Mouse (Mus musculus) liver, embryonic 11.5 days (tissue): Measurements from ENCODE around the gene Ciao2a. TPM values are rescaled to one million over a fixed set of nuclear protein-coding genes. Genes with fewer than 3 reads are reported as not detected.

ENCODE experiments used
- ATAC-seq: fragments of 200-750 bp; cut with Nextera tagmentation; replicated peaks from 2 replicates; pipeline ENCODE4 v1.8.0; 2017; ENCODE audit warnings: moderate number of reproducible peaks, mild to moderate bottlenecking, moderate TSS enrichment, moderate library complexity; ENCODE audit not compliant: low FRiP score
- DNase-seq: peaks from one replicate; pipeline ENCODE4 v3.0.0-alpha.2; 2017; ENCODE audit warnings: low spot score
- H3K27ac ChIP-seq: fragments of 300-500 bp; sonication (generic); 2 replicates; pipeline ENCODE4 v1.5.1; 2014; ENCODE audit warnings: mild to moderate bottlenecking, low read depth, low read length, control low read depth
- H3K27me3 ChIP-seq: fragments of 300-500 bp; sonication (generic); replicated peaks from 2 replicates; pipeline ENCODE4 v1.6.1; 2014; ENCODE audit warnings: low read length, mixed read lengths; ENCODE audit not compliant: control insufficient read depth, insufficient read depth
- H3K36me3 ChIP-seq: fragments of 300-500 bp; sonication (generic); 2 replicates; pipeline ENCODE4 v1.6.1; 2014; ENCODE audit warnings: mild to moderate bottlenecking, low read length, moderate library complexity, mixed read lengths; ENCODE audit not compliant: control insufficient read depth, insufficient read depth
- H3K4me1 ChIP-seq: fragments of 300-500 bp; sonication (generic); replicated peaks from 2 replicates; pipeline ENCODE4 v1.6.1; 2014; ENCODE audit warnings: low read length, mixed read lengths; ENCODE audit not compliant: control insufficient read depth, insufficient read depth
- H3K4me2 ChIP-seq: fragments of 300-500 bp; sonication (generic); 2 replicates; pipeline ENCODE4 v1.6.1; 2014; ENCODE audit warnings: mild to moderate bottlenecking, control low read depth, moderate library complexity
- H3K4me3 ChIP-seq: fragments of 300-500 bp; sonication (generic); 2 replicates; pipeline ENCODE4 v1.5.1; 2014; ENCODE audit warnings: low read depth, low read length, control low read depth
- H3K9ac ChIP-seq: fragments of 300-500 bp; sonication (generic); 2 replicates; pipeline ENCODE4 v1.6.1; 2014; ENCODE audit warnings: low read depth, low read length, control low read depth
- H3K9me3 ChIP-seq: fragments of 300-500 bp; sonication (generic); 2 replicates; pipeline ENCODE4 v1.6.1; 2016; ENCODE audit warnings: low read length, inconsistent platforms, mixed read lengths; ENCODE audit not compliant: control insufficient read depth
- WGBS: fragments of 180-500 bp; shearing (Covaris S2); extraction: QIAGEN DNeasy Blood & Tissue Kit; methylation state at CpG from one replicate; pipeline ENCODE4 v1.1.7; 2014; 5-methylcytosine and 5-hydroxymethylcytosine counted together
- polyA plus RNA-seq: library from polyadenylated mRNA; unstranded; fragments of >200 nt; fragmentation: Nextera tagmentation; extraction: Ambion mirVana; gene quantifications from 2 replicates; pipeline ENCODE4 v1.2.1, GENCODE M21; 2014

The Ciao2a gene
- polyA plus RNA-seq, 1 experiment from 2014 or later, result 256 TPM

DNA sequence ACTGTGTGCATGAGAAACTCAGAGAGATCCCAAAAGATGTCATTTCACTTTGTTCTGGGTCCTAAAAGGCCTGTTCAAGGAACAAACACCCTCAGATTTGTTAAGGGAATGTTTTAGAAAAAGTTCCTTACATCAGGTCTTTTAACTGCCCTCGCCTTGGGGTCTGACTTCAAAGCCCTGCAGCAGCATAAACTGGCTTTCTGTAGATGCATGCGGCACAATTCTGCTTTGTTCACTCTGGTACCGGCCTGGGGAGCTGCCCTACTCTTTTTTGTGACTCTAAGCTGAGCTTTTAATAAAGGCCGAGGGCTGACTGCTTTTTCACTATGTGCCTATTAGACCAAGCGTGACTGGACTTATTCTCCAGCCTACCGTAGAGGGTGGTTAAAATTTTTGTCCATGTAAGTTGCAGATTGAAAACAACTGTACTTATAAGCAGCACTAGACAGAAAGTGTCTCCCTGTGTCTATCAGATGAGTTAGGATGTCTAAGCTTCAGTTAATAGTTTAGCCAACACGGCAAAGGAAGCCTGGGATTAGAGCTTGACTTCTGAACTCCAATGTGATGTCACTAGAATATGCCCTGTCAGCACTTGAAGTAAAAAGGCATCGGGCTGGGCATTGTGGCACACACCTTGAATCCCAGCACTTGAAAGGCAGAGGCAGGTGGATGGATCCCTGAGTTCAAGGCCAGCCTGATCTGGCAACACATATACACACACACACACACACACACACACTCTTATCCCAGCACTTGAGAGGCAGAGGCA lies 15.6 kb upstream of the Ciao2a start:
- no peak for DNase-seq
- Histone ChIP-seq H3K36me3 (peaks cover 10% of the 10 kb centered on the region; the same call in 1 of the 2 replicates), H3K9ac (no peak overlapping the region), H3K9me3 (no peaks in the 10 kb centered on the region), H3K4me1 (peaks cover 3% of the 10 kb centered on the region; the same call in 1 of the 2 replicates), H3K27ac (no peak overlapping the region), H3K4me2 (no peak overlapping the region), H3K27me3 (no peaks in the 10 kb centered on the region), H3K4me3 (no peak overlapping the region)
- WGBS, result 87% methylated on average over 8 of the region's 8 CpGs
- no peak for ATAC-seq

GRCm38 (mm10) chr9:66114341-66114740 lies 12.1 kb upstream of the Ciao2a start:
- no peak overlapping the region for H3K9ac ChIP-seq
- H3K4me1 ChIP-seq, result peaks cover 8% of the 10 kb centered on the region; the same call in 1 of the 2 replicates
- H3K9me3 ChIP-seq, result no peaks in the 10 kb centered on the region
- ATAC-seq (no peak), DNase-seq (no peak)
- no peak overlapping the region for H3K4me3 ChIP-seq
- H3K27me3 ChIP-seq, result no peaks in the 10 kb centered on the region
- H3K27ac ChIP-seq, result no peak overlapping the region
- WGBS, result 57% methylated on average over 3 of the region's 3 CpGs
- no peak overlapping the region for H3K4me2 ChIP-seq
- peaks cover 7% of the 10 kb centered on the region; the same call in 1 of the 2 replicates for H3K36me3 ChIP-seq

GRCm38 (mm10) chr9:66116890-66117289 lies 9.5 kb upstream of the Ciao2a start:
- WGBS, result 76% methylated on average over 8 of the region's 8 CpGs

GRCm38 (mm10) chr9:66119498-66119897 lies 6.9 kb upstream of the Ciao2a start:
- Histone ChIP-seq H3K4me1 (peaks cover 30% of the 10 kb centered on the region), H3K4me2 (peak overlapping the region; percentile 36; the same call in 1 of the 2 replicates), H3K27ac (peak overlapping the region; percentile 54; the same call in 1 of the 2 replicates), H3K9ac (no peak overlapping the region), H3K9me3 (no peaks in the 10 kb centered on the region), H3K36me3 (peaks cover 3% of the 10 kb centered on the region; the same call in 1 of the 2 replicates), H3K27me3 (no peaks in the 10 kb centered on the region), H3K4me3 (no peak overlapping the region)
- no peak for DNase-seq
- WGBS, result 80% methylated on average over 2 of the region's 2 CpGs
- no peak for ATAC-seq

More at GRCm38 (mm10) chr9:66116890-66117289, 9.5 kb upstream of the Ciao2a start:
- H3K4me3 ChIP-seq, result no peak overlapping the region
- H3K9ac ChIP-seq, result no peak overlapping the region
- no peak for DNase-seq
- no peaks in the 10 kb centered on the region for H3K9me3 ChIP-seq
- no peaks in the 10 kb centered on the region for H3K27me3 ChIP-seq
- H3K4me2 ChIP-seq, result no peak overlapping the region
- ATAC-seq, result no peak
- peaks cover 4% of the 10 kb centered on the region; the same call in 1 of the 2 replicates for H3K36me3 ChIP-seq
- no peak overlapping the region for H3K27ac ChIP-seq
- H3K4me1 ChIP-seq, result peaks cover 13% of the 10 kb centered on the region

DNA sequence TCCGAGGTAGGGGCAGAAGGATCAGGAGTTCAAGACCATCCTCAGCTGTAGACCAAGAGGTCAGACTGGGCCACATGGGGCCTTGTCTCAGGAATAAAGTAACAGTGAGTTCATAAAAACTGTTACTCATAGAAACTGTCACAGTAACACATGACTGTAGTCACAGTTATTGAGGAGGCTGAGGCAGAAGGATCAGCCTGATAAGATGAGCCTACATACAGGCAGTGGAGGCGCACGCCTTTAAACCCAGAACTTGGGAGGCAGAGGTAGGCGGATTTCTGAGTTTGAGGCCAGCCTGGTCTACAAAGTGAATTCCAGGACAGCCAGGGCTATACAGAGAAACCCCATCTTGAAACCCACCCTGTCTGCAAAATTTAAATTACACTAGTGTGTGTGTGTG lies 6.3 kb upstream of the Ciao2a start:
- ATAC-seq (peak; percentile 52), DNase-seq (no peak)
- peak overlapping the region; percentile 54; the same call in 1 of the 2 replicates for H3K27ac ChIP-seq

DNA sequence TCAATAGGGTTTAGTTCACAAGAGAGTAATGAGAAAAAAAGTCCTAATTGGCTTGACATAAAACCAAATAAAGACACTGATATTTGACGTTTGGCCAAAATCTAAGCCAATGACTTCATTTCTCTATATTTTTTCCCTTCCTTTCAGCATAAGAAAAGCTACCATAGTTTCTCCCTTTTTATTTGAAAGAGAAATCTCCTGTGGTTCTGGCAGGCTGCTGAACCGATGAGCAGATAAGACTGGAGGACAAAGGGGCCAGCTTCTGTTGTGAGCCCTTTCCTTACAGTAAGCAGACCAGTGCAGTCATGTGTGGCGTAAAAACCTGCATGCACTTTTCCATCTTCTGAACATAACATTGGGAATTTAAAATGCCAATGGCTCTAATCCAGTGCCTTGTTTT lies 5.5 kb upstream of the Ciao2a start:
- Histone ChIP-seq H3K36me3 (no peaks in the 10 kb centered on the region; the same call in 1 of the 2 replicates), H3K4me2 (no peak overlapping the region), H3K9ac (no peak overlapping the region), H3K9me3 (no peaks in the 10 kb centered on the region), H3K4me1 (peaks cover 40% of the 10 kb centered on the region), H3K27ac (no peak overlapping the region), H3K4me3 (no peak overlapping the region), H3K27me3 (no peaks in the 10 kb centered on the region)
- ATAC-seq (no peak), DNase-seq (no peak)
- WGBS, result 66% methylated on average over 3 of the region's 3 CpGs

More for the DNA sequence above, 6.3 kb upstream of the Ciao2a start:
- Histone ChIP-seq H3K4me2 (peak overlapping the region; percentile 36; the same call in 1 of the 2 replicates), H3K4me1 (peaks cover 32% of the 10 kb centered on the region), H3K4me3 (no peak overlapping the region), H3K27me3 (no peaks in the 10 kb centered on the region), H3K9me3 (no peaks in the 10 kb centered on the region), H3K9ac (no peak overlapping the region; the same call in 1 of the 2 replicates), H3K36me3 (no peaks in the 10 kb centered on the region; the same call in 1 of the 2 replicates)
- WGBS, result 61% methylated on average over 4 of the region's 4 CpGs

GRCm38 (mm10) chr9:66121421-66121820 lies 5.0 kb upstream of the Ciao2a start:
- Histone ChIP-seq H3K4me3 (no peak overlapping the region), H3K9me3 (no peaks in the 10 kb centered on the region), H3K4me2 (peak overlapping the region; percentile 5; the same call in 1 of the 2 replicates), H3K27ac (no peak overlapping the region), H3K4me1 (peaks cover 40% of the 10 kb centered on the region), H3K27me3 (no peaks in the 10 kb centered on the region), H3K36me3 (no peaks in the 10 kb centered on the region; the same call in 1 of the 2 replicates), H3K9ac (no peak overlapping the region)
- no peak for DNase-seq
- no peak for ATAC-seq

GRCm38 (mm10) chr9:66123648-66124047 lies 2.8 kb upstream of the Ciao2a start:
- Histone ChIP-seq H3K4me3 (peak overlapping the region; percentile 89), H3K4me1 (peaks cover 44% of the 10 kb centered on the region), H3K27me3 (no peaks in the 10 kb centered on the region), H3K4me2 (peak overlapping the region; percentile 95), H3K27ac (peak overlapping the region; percentile 91; the same call in 1 of the 2 replicates), H3K9ac (peak overlapping the region; percentile 89), H3K9me3 (no peaks in the 10 kb centered on the region), H3K36me3 (no peaks in the 10 kb centered on the region; the same call in 1 of the 2 replicates)
- ATAC-seq (no peak), DNase-seq (no peak)
- 8% methylated on average over 5 of the region's 5 CpGs for WGBS
